Mouse (Mus musculus) lung, adult 2 months (tissue): ENCODE data around the gene Gm29582. TPM values are rescaled to one million over a fixed set of nuclear protein-coding genes. Genes with fewer than 3 reads are reported as not detected.
"Not testable (repeated sequence)": the region's sequence is repeated elsewhere in the genome, so short reads cannot be mapped to it uniquely, and the experiment has no call there.

Source experiments
- DNase-seq: peaks from one replicate; pipeline ENCODE4 v3.0.0; 2022
- H3K4me1 ChIP-seq: fragments of 200-500 bp; 2 replicates; pipeline ENCODE4 v1.6.1; 2011; ENCODE audit warnings: low read length; ENCODE audit not compliant: control insufficient read depth, insufficient read depth
- H3K4me3 ChIP-seq: fragments of 200-500 bp; replicated peaks from 2 replicates; pipeline ENCODE3; 2011; ENCODE audit warnings: low read depth, mild to moderate bottlenecking, control low read depth, low read length; ENCODE audit errors: extremely low read depth
- WGBS: fragments of 180-500 bp; shearing (Covaris S2); methylation state at CpG from one replicate; pipeline ENCODE4 v1.1.7; 2018; 5-methylcytosine and 5-hydroxymethylcytosine counted together
- polyA plus RNA-seq: library from polyadenylated mRNA; depleted of rRNA; stranded (reverse); fragments of >200 nt; gene quantifications from 2 replicates; pipeline ENCODE4 v1.2.3, GENCODE M21; 2012; rRNA removed

Gm29582 gene
- not detected in 2 replicates for polyA plus RNA-seq

DNA sequence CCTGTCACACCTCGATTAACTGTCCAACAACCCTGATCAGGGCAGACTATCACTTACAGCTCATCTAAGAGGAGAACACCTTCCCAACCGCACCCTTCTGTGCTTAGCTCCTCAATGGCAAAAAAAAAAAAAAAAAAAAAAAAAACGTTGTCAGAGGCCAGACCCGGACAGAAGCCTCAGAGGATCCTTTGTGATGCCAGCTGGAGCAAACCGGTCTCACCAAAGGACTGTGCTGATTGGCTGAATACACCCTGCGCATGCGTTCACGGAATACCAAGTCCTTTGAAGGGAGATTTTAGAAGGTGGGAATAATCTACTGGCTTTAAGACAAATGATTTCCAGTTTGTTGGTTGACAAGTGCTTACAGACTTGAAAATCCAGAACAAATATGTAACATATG is at the start of gene Gm29582:
Gm29582 (minus strand) TSS at position 101 of the 400 bp plus-strand sequence.
- not testable (repeated sequence) for DNase-seq, H3K4me3 ChIP-seq, H3K4me1 ChIP-seq
- no CpG with 5 or more reads among the region's 8 CpGs for WGBS
